ENCODE assay signal across 16 mouse cellular contexts in genomic region chr12:79825922-79826321, GRCm38 (mm10).
DNase-seq lines count a peak whose midpoint lies in the region; ATAC-seq and TF ChIP-seq lines count a peak whose summit lies in the region.
"Had no signal": no experiment of that assay in that cellular context is flagged by ENCODE, and none has a peak within 500 bp of the region (broad histone marks: within the 10 kb centered on the region; RNA-seq: fewer than 3 reads in every experiment).

No protein-coding gene starts in this region.

- H3K4me3 ChIP-seq in forebrain, embryonic 12.5 days (replicated peaks) = no peak overlapping the region
- H3K4me3 ChIP-seq in forebrain, embryonic 16.5 days (replicated peaks; ENCODE audit: low read length) = no peak overlapping the region
- H3K4me3 ChIP-seq in kidney, postnatal 0 days (replicated peaks; ENCODE audit: low read depth, low read length) = no peak overlapping the region
- no peak overlapping the region for H3K4me3 ChIP-seq in hindbrain, embryonic 13.5 days
- H3K4me3 ChIP-seq: erythroblast, embryonic 14.5 days; limb, embryonic 15.5 days had no signal

- 11% methylated on average over 7 of the region's 7 CpGs for WGBS in forebrain, embryonic 12.5 days
- 6% methylated on average over 7 of the region's 7 CpGs for WGBS in forebrain, embryonic 16.5 days
- 37% methylated on average over 7 of the region's 7 CpGs for WGBS in kidney, postnatal 0 days
- WGBS in hindbrain, embryonic 13.5 days = 6% methylated on average over 7 of the region's 7 CpGs

- no peak overlapping the region for H3K9ac ChIP-seq in forebrain, embryonic 12.5 days
- no peak overlapping the region for H3K9ac ChIP-seq in forebrain, embryonic 16.5 days (replicated peaks; ENCODE audit: low read depth, low read length)
- H3K9ac ChIP-seq in kidney, postnatal 0 days (ENCODE audit: low read depth, low read length) = no peak overlapping the region
- H3K9ac ChIP-seq in hindbrain, embryonic 13.5 days = peak overlapping the region; percentile 25; the same call in 1 of the 2 replicates
- H3K9ac ChIP-seq: limb, embryonic 15.5 days had no signal

- DNase-seq in kidney, postnatal 0 days (ENCODE audit: low spot score) = peak; percentile 55
- DNase-seq in kidney, adult 9 months = no peak
- DNase-seq in NIH3T3 (ENCODE audit: low read depth) = peak; percentile 62
- no peak for DNase-seq in testis, postnatal 14 days (ENCODE audit: low spot score)
- DNase-seq in adrenal gland, adult 8-10 months = no peak
- DNase-seq: cerebellum, adult 18-20 months; kidney, postnatal 25 days; layer of hippocampus, adult 9-11 months; lung, adult 18-20 months; right cerebral cortex, postnatal 25 days; thymus, adult 18-20 months had no signal

- H3K36me3 ChIP-seq in forebrain, embryonic 12.5 days (replicated peaks) = no peaks in the 10 kb centered on the region
- H3K36me3 ChIP-seq in forebrain, embryonic 16.5 days (ENCODE audit: control insufficient read depth, insufficient read depth) = no peaks in the 10 kb centered on the region
- no peaks in the 10 kb centered on the region for H3K36me3 ChIP-seq in kidney, postnatal 0 days (ENCODE audit: insufficient read depth, low read length)
- H3K36me3 ChIP-seq in hindbrain, embryonic 13.5 days = no peaks in the 10 kb centered on the region
- H3K36me3 ChIP-seq: limb, embryonic 15.5 days had no signal

- peak overlapping the region; percentile 71 for H3K27ac ChIP-seq in forebrain, embryonic 12.5 days
- no peak overlapping the region for H3K27ac ChIP-seq in forebrain, embryonic 16.5 days (ENCODE audit: low read length)
- H3K27ac ChIP-seq in kidney, postnatal 0 days = no peak overlapping the region
- no peak overlapping the region for H3K27ac ChIP-seq in hindbrain, embryonic 13.5 days
- H3K27ac ChIP-seq: limb, embryonic 15.5 days had no signal

- ATAC-seq in forebrain, embryonic 12.5 days (ENCODE audit: low FRiP score) = peak; percentile 69
- no peak for ATAC-seq in forebrain, embryonic 16.5 days
- ATAC-seq in kidney, postnatal 0 days (replicated peaks; ENCODE audit: low FRiP score, low read depth) = no peak
- ATAC-seq in hindbrain, embryonic 13.5 days (ENCODE audit: low FRiP score) = no peak

- H3K4me2 ChIP-seq in forebrain, embryonic 12.5 days = peak overlapping the region; percentile 3; the same call in 1 of the 2 replicates
- H3K4me2 ChIP-seq in forebrain, embryonic 16.5 days (ENCODE audit: low read length) = no peak overlapping the region
- no peak overlapping the region for H3K4me2 ChIP-seq in kidney, postnatal 0 days (ENCODE audit: low read length)
- H3K4me2 ChIP-seq in hindbrain, embryonic 13.5 days = no peak overlapping the region
- H3K4me2 ChIP-seq: limb, embryonic 15.5 days had no signal

- H3K4me1 ChIP-seq in forebrain, embryonic 12.5 days = peaks cover 30% of the 10 kb centered on the region
- H3K4me1 ChIP-seq in forebrain, embryonic 16.5 days (replicated peaks; ENCODE audit: control insufficient read depth, insufficient read depth, low read length) = 0 out of 2 replicates have a peak, but pooled peaks cover 3% of the 10 kb centered on the region
- peaks cover 3% of the 10 kb centered on the region; the same call in 1 of the 2 replicates for H3K4me1 ChIP-seq in kidney, postnatal 0 days (replicated peaks; ENCODE audit: insufficient read depth, low read length)
- peaks cover 17% of the 10 kb centered on the region for H3K4me1 ChIP-seq in hindbrain, embryonic 13.5 days (replicated peaks)

- H3K9me3 ChIP-seq in forebrain, embryonic 12.5 days = no peaks in the 10 kb centered on the region
- no peaks in the 10 kb centered on the region for H3K9me3 ChIP-seq in forebrain, embryonic 16.5 days (ENCODE audit: control insufficient read depth, low read length)
- H3K9me3 ChIP-seq in kidney, postnatal 0 days (replicated peaks; ENCODE audit: low read length) = no peaks in the 10 kb centered on the region
- no peaks in the 10 kb centered on the region for H3K9me3 ChIP-seq in hindbrain, embryonic 13.5 days
- H3K9me3 ChIP-seq: limb, embryonic 15.5 days had no signal

- H3K27me3 ChIP-seq in forebrain, embryonic 12.5 days = no peaks in the 10 kb centered on the region
- H3K27me3 ChIP-seq in forebrain, embryonic 16.5 days (replicated peaks; ENCODE audit: control insufficient read depth, insufficient read depth, low read length) = no peaks in the 10 kb centered on the region
- no peaks in the 10 kb centered on the region for H3K27me3 ChIP-seq in kidney, postnatal 0 days (ENCODE audit: insufficient read depth, low read length)
- H3K27me3 ChIP-seq in hindbrain, embryonic 13.5 days = 0 out of 2 replicates have a peak, but pooled peaks cover 1% of the 10 kb centered on the region
- H3K27me3 ChIP-seq: limb, embryonic 15.5 days had no signal

- TF ChIP-seq CTCF in kidney, postnatal 0 days (IDR thresholded peaks at IDR 0.05; ENCODE audit: low read depth) = no peak

Comparison
In these comparisons a context has a peak if more than half of its experiments do, and no peak if none do; other contexts are left out.
1. DNase-seq: peak in kidney, postnatal 0 days (single experiment) and NIH3T3 (single experiment); none in kidney, adult 9 months (single experiment), testis, postnatal 14 days (single experiment) and adrenal gland, adult 8-10 months (single experiment).